Mouse (Mus musculus) right cerebral cortex, postnatal 36 days (tissue): ENCODE results near the gene Nme7.

ENCODE experiments used
- DNase-seq, 2 experiments: peaks; one replicate each; pipeline ENCODE4 v3.0.0; 2022; ENCODE audit warnings: low spot score in 2 of 2, mixed read lengths in 1 of 2

Nme7 gene

GRCm38 (mm10) chr1:164432649-164433048, 128.7 kb downstream of the Nme7 start:
- DNase-seq = no peak

GRCm38 (mm10) chr1:164434049-164434448, 130.1 kb downstream of the Nme7 start:
- DNase-seq = no peak

- no peak for DNase-seq
Observed at GRCm38 (mm10) chr1:164436749-164437148, 132.8 kb downstream of the Nme7 start.

GRCm38 (mm10) chr1:164440230-164440629, 136.3 kb downstream of the Nme7 start:
- DNase-seq = no peak

- no peak for DNase-seq
Observed at GRCm38 (mm10) chr1:164440708-164441407, 136.9 kb downstream of the Nme7 start.

DNA sequence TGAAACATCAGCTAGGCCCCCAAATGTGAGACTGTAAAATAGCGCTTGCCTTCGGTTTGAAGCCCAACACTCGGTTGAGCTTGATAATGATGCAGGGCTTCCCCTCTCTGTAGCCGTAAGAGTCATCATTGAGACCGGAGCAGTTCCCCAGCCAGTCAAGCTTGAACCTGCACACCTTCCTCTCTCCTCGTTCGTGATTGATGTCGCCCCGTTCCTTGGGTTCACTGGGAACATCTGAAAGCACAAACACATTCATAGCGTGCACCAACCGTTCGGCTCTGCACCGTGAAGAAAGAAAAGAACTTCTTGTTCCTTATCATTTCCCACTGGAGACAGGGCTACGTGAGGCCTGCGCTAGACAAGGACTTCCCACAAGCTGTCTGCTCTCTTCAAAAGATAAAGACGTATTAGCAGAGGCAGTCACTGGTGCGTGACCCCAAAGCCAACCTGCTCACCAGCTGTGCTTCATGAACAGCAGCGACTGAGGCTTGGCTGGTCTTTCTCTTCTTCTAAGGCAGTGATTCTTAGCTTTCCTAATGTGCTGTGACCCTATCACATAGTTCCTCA, 137.6 kb downstream of the Nme7 start:
- DNase-seq = no peak

DNA sequence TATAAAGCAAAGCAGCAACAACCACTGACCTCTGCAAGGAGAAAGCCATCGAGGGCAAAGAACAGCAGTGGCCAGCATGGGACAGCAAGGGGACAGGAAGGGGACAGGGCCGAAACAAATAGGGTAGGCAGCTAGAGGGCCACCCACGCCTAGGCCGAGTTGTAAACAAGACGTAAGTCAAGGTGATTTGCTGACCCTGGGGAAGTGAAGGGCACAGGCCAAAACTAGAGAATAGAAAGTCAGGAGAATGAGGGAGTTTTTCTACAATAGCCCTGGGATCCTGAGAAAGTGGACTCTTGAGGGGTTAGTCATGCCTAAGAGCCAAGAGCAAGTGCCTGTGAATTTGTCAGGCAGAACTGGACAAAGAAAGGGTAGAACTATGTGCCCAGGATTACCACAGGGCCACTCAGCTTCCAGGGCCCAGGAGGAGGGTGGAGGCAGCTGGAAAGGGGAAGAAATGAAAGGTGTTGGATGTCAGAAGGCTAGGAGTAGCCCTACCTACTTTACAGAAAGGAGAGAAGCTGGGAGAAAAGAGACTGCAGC, 141.8 kb downstream of the Nme7 start:
- no peak for DNase-seq

GRCm38 (mm10) chr1:164446535-164446934, 142.6 kb downstream of the Nme7 start:
- no peak for DNase-seq

DNA sequence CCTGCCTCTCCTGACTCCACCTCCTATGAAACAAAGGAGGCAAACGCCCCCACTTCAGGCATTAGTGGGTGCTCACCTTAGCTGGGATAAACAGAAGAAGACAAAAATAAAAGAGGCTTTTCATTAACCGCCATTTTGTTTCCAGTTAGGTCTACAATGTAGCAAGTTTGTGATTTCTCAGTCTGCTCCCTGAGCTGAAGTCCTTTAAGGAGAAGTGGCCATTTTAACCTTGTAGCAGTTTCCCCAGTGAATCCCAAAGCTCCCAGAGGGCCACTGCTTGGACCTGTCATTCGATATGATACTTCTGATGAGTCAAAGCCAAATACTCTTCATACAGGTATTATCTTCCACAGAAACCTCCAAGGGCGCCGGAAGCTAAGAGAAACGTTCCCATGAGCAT, 143.6 kb downstream of the Nme7 start:
- DNase-seq = no peak

- no peak for DNase-seq
Observed at GRCm38 (mm10) chr1:164449626-164450025, 145.7 kb downstream of the Nme7 start.

GRCm38 (mm10) chr1:164450231-164450630, 146.3 kb downstream of the Nme7 start:
- no peak for DNase-seq

DNA sequence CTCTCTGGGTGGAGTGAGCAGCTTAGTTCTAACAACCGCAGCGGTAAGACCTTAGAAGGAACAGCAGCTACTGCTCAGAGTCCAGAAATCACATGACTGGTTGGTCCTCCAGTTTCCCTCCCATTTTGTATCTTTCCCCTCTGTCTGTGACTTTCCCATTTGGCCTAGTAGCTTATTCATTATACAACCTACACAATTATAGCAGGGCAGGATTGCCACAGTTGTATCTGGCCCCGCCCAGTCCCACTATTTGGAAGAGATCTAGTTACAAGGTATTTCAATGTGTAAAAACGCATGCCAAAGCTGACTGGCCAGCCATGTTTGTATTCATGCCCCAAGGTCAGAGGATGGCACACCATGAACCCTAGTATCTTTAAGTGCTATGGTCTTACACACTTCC, 146.7 kb downstream of the Nme7 start:
- no peak for DNase-seq

- DNase-seq = no peak
Observed at GRCm38 (mm10) chr1:164451346-164451745, 147.4 kb downstream of the Nme7 start.

GRCm38 (mm10) chr1:164452580-164452979, 148.7 kb downstream of the Nme7 start:
- DNase-seq = no peak

- no peak for DNase-seq
Observed at GRCm38 (mm10) chr1:164453146-164453545, 149.2 kb downstream of the Nme7 start.

- DNase-seq = no peak
Observed at GRCm38 (mm10) chr1:164453739-164454138, 149.8 kb downstream of the Nme7 start.

GRCm38 (mm10) chr1:164454747-164455400, 151.0 kb downstream of the Nme7 start:
- DNase-seq = peak; percentile 67 to 79

DNA sequence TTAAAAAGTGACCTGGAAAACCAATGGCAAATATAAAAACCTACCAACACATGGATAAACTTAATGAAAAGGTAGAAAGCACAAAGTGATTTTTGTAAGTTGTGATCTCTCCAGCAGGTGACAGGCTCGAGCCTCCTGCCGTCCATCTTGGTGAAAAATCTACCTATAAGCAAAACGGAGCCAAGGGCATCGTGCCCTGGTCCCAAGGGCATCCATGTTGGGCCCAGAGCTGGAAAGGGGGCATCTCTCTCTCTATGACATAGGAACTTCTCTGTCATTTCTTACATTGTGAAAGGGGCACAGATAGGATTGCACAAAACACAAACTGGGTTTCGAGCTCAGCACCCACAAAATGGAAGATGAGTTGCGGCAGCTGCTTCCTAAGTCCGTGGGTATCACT, 151.7 kb downstream of the Nme7 start:
- DNase-seq = no peak

GRCm38 (mm10) chr1:164456065-164456464, 152.1 kb downstream of the Nme7 start:
- no peak for DNase-seq

- no peak for DNase-seq
Observed at GRCm38 (mm10) chr1:164456731-164457130, 152.8 kb downstream of the Nme7 start.

- no peak for DNase-seq
Observed at GRCm38 (mm10) chr1:164457531-164458244, 153.8 kb downstream of the Nme7 start.

- peak; percentile 87 to 89 for DNase-seq
Observed at GRCm38 (mm10) chr1:164458245-164458613, 154.3 kb downstream of the Nme7 start, which contains the start of gene Atp1b1. Gene Atp1b1 (minus strand): TSS chr1:164458355.
